Mouse (Mus musculus): Measurements from ENCODE around the gene Tmtc3. TPM values are rescaled to one million over a fixed set of nuclear protein-coding genes. Genes with fewer than 3 reads are reported as not detected.

Gene Tmtc3
- polyA plus RNA-seq (2015; fragmentation: Nextera tagmentation; extraction: Ambion mirVana): 12.8 and 13.0 TPM in 2 replicates

- H3K4me1 ChIP-seq (replicated peaks): peaks cover 14% of the 10 kb centered on the region
- peak within 1 kb of the TSS; percentile 85 for H3K4me2 ChIP-seq
- peak within 1 kb of the TSS; percentile 86 for H3K9ac ChIP-seq
- peak within 1 kb of the TSS; percentile 76 for H3K27ac ChIP-seq (replicated peaks)
- no peaks in the 10 kb centered on the region for H3K9me3 ChIP-seq
- ATAC-seq (ENCODE audit: low read depth): peak; percentile 100
- under 1% methylated on average over 63 of the region's 63 CpGs for WGBS
- peaks cover 5% of the 10 kb centered on the region; the same call in 1 of the 2 replicates for H3K36me3 ChIP-seq
- H3K4me3 ChIP-seq: peak within 1 kb of the TSS; percentile 83
- no peaks in the 10 kb centered on the region for H3K27me3 ChIP-seq
Observed at GRCm38 (mm10) chr10:100487097-100487978, at the start of gene Tmtc3, which contains the start of gene Cep290. Gene Tmtc3 (minus strand): TSS chr10:100487350. Gene Cep290 (plus strand): TSS chr10:100487558.

- ATAC-seq (ENCODE audit: low read depth): no peak
- H3K27me3 ChIP-seq: no peaks in the 10 kb centered on the region
- 93% methylated on average over 9 of the region's 9 CpGs for WGBS
Observed at GRCm38 (mm10) chr10:100524499-100525390, 37.6 kb upstream of the Tmtc3 start.

DNA sequence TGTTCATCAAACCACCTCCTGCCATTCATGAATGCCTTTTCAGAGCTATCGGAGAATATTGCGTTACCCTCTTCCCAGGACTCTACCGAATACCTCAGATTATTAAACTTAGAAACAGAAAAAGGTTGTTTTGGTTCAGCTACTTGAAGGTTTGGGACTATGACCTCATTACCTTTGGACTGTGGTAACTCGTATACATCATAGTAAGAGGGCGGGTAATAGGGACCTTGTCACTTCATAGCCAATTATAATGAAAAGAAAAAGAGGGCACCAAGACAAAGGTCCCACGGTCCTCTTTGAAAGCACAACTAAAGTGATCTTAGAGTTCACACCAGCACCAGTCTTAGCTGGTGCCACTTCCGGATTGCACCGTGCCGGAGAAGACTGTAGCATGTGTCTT is 35.2 kb upstream of the Tmtc3 start:
- Histone ChIP-seq H3K36me3 (peaks cover 23% of the 10 kb centered on the region), H3K4me3 (no peak overlapping the region), H3K4me2 (no peak overlapping the region), H3K4me1 (replicated peaks) (no peaks in the 10 kb centered on the region), H3K27ac (replicated peaks) (no peak overlapping the region), H3K27me3 (no peaks in the 10 kb centered on the region), H3K9me3 (no peaks in the 10 kb centered on the region), H3K9ac (no peak overlapping the region)
- ATAC-seq (ENCODE audit: low read depth): no peak
- WGBS: 87% methylated on average over 9 of the region's 9 CpGs

More at GRCm38 (mm10) chr10:100524499-100525390, 37.6 kb upstream of the Tmtc3 start:
- Histone ChIP-seq H3K4me3 (no peak overlapping the region), H3K4me1 (replicated peaks) (no peaks in the 10 kb centered on the region), H3K9ac (no peak overlapping the region), H3K9me3 (no peaks in the 10 kb centered on the region), H3K36me3 (peaks cover 12% of the 10 kb centered on the region), H3K27ac (replicated peaks) (no peak overlapping the region), H3K4me2 (no peak overlapping the region)

- Histone ChIP-seq H3K4me2 (no peak overlapping the region), H3K36me3 (peaks cover 23% of the 10 kb centered on the region), H3K4me1 (replicated peaks) (no peaks in the 10 kb centered on the region), H3K9ac (no peak overlapping the region), H3K27ac (replicated peaks) (no peak overlapping the region), H3K4me3 (no peak overlapping the region), H3K27me3 (no peaks in the 10 kb centered on the region), H3K9me3 (no peaks in the 10 kb centered on the region)
- no peak for ATAC-seq (ENCODE audit: low read depth)
- WGBS: 92% methylated on average over 4 of the region's 4 CpGs
Observed at GRCm38 (mm10) chr10:100521617-100522016, 34.5 kb upstream of the Tmtc3 start.

DNA sequence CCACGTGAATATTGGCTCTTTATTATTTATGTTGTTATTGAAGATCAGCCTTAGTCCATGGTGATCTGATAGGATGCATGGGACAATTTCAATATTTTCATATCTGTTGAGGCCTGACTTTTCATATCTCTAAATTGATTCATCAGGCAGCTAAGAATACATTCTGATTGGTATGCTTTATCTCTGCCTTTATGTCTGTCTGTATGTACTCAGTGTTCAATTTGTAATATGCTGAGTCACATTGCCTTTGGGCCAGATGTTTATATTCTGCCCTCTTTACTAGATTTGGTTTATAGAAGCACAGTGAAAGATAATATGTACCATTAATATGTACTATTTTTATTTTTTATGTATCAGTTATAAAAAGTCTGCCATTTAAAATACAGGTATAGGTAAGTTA is 21.0 kb upstream of the Tmtc3 start:
- no peak for ATAC-seq (ENCODE audit: low read depth)
- no peaks in the 10 kb centered on the region for H3K9me3 ChIP-seq
- H3K4me3 ChIP-seq: no peak overlapping the region
- 100% methylated on average over 1 of the region's 1 CpGs for WGBS
- no peak overlapping the region for H3K27ac ChIP-seq (replicated peaks)
- no peaks in the 10 kb centered on the region for H3K27me3 ChIP-seq
- H3K9ac ChIP-seq: no peak overlapping the region
- peaks cover 31% of the 10 kb centered on the region for H3K36me3 ChIP-seq
- H3K4me1 ChIP-seq (replicated peaks): no peaks in the 10 kb centered on the region
- H3K4me2 ChIP-seq: no peak overlapping the region

- peaks cover 55% of the 10 kb centered on the region for H3K36me3 ChIP-seq
- 85% methylated on average over 3 of the region's 3 CpGs for WGBS
Observed at GRCm38 (mm10) chr10:100498309-100498708, 11.2 kb upstream of the Tmtc3 start.

GRCm38 (mm10) chr10:100491916-100492315 is 4.8 kb upstream of the Tmtc3 start:
- WGBS: 91% methylated on average over 7 of the region's 7 CpGs
- no peak overlapping the region for H3K4me2 ChIP-seq
- peaks cover 27% of the 10 kb centered on the region for H3K36me3 ChIP-seq
- H3K9ac ChIP-seq: no peak overlapping the region
- ATAC-seq (ENCODE audit: low read depth): no peak
- no peak overlapping the region for H3K4me3 ChIP-seq
- H3K4me1 ChIP-seq (replicated peaks): peaks cover 5% of the 10 kb centered on the region
- no peaks in the 10 kb centered on the region for H3K27me3 ChIP-seq
- H3K27ac ChIP-seq (replicated peaks): no peak overlapping the region
- no peaks in the 10 kb centered on the region for H3K9me3 ChIP-seq

More at GRCm38 (mm10) chr10:100498309-100498708, 11.2 kb upstream of the Tmtc3 start:
- Histone ChIP-seq H3K9ac (no peak overlapping the region), H3K27ac (replicated peaks) (no peak overlapping the region), H3K4me1 (replicated peaks) (no peaks in the 10 kb centered on the region), H3K27me3 (no peaks in the 10 kb centered on the region), H3K4me3 (no peak overlapping the region), H3K9me3 (no peaks in the 10 kb centered on the region), H3K4me2 (no peak overlapping the region)
- ATAC-seq (ENCODE audit: low read depth): no peak

GRCm38 (mm10) chr10:100486701-100487096 is 451 bp downstream of the Tmtc3 start:
- WGBS: under 1% methylated on average over 13 of the region's 13 CpGs
- Histone ChIP-seq H3K27ac (replicated peaks) (peak overlapping the region; percentile 76), H3K27me3 (no peaks in the 10 kb centered on the region), H3K4me1 (replicated peaks) (peaks cover 14% of the 10 kb centered on the region), H3K36me3 (0 out of 2 replicates have a peak, but pooled peaks cover 5% of the 10 kb centered on the region), H3K4me3 (peak overlapping the region; percentile 83), H3K4me2 (peak overlapping the region; percentile 85), H3K9me3 (no peaks in the 10 kb centered on the region), H3K9ac (peak overlapping the region; percentile 86)
- peak; percentile 59 for ATAC-seq (ENCODE audit: low read depth)

DNA sequence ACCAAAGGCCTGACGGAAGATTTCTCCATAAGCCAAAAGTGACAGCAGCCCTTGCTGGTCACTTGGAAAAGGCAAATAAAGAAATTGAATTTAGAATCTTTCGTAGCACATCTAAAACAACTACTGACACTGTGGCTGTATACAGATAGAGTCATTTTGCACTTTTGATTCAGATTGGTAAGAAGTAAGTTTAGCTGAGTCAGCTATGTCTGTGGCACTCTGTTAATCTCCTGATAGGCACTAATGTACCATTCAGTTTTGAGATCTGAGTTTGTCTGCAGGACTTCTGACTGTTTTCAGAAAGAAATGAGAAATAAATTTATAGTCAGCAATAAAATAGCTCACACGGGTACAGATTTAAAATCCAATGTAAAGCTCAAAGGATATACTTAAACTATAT is 7.6 kb downstream of the Tmtc3 start:
- Histone ChIP-seq H3K4me1 (replicated peaks) (no peaks in the 10 kb centered on the region), H3K4me3 (no peak overlapping the region), H3K27me3 (no peaks in the 10 kb centered on the region), H3K4me2 (no peak overlapping the region), H3K36me3 (peaks cover 15% of the 10 kb centered on the region), H3K9ac (no peak overlapping the region), H3K27ac (replicated peaks) (no peak overlapping the region), H3K9me3 (no peaks in the 10 kb centered on the region)
- ATAC-seq (ENCODE audit: low read depth): no peak
- WGBS: 93% methylated on average over 3 of the region's 3 CpGs

DNA sequence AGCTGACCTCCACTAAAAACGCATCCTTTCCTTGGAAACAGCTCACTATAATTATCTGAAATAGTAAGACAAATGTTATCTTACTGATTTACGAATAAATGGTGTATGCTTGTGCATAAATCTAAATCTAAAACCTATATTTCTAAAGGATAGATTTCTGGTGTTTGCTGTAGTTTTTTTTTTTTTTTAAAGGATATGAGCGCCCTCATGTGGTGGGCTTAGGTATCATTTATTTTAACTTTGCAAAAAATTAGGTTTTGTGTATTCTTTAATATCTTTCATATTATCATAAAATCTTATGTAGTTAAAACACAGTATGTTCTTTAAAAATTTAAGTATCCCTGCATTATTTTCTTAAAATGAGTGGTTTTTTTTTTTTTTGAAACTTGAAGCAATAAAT is 12.1 kb downstream of the Tmtc3 start:
- no peaks in the 10 kb centered on the region for H3K4me1 ChIP-seq (replicated peaks)
- no peak overlapping the region for H3K9ac ChIP-seq
- no peak overlapping the region for H3K4me3 ChIP-seq
- ATAC-seq (ENCODE audit: low read depth): no peak
- no peaks in the 10 kb centered on the region for H3K27me3 ChIP-seq
- 61% methylated on average over 3 of the region's 3 CpGs for WGBS
- H3K36me3 ChIP-seq: peaks cover 23% of the 10 kb centered on the region
- no peaks in the 10 kb centered on the region for H3K9me3 ChIP-seq
- H3K4me2 ChIP-seq: no peak overlapping the region
- no peak overlapping the region for H3K27ac ChIP-seq (replicated peaks)

DNA sequence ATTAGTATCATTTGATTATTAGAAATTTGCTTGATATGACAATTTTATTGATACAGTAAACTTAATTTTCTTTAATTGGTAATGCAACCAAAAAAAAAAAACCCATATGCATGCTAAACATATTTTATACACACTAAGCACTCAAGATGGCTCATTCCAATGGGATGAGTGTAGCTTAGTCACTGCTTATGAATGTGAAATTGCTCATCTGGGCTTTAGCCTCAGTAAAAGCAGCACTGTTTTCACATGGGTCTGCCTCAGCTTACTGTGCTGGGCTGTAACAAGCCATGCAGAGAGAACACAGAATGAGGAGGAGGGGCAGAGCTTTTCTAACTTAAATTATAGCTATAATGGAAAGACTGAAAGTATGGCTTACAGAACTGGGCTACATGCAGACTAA is 26.6 kb downstream of the Tmtc3 start:
- Histone ChIP-seq H3K36me3 (peaks cover 28% of the 10 kb centered on the region), H3K9ac (no peak overlapping the region), H3K9me3 (no peaks in the 10 kb centered on the region), H3K27ac (replicated peaks) (no peak overlapping the region), H3K4me1 (replicated peaks) (no peaks in the 10 kb centered on the region), H3K27me3 (no peaks in the 10 kb centered on the region), H3K4me3 (no peak overlapping the region), H3K4me2 (no peak overlapping the region)
- ATAC-seq (ENCODE audit: low read depth): no peak

- Histone ChIP-seq H3K4me1 (replicated peaks) (no peaks in the 10 kb centered on the region), H3K4me3 (no peak overlapping the region), H3K9ac (no peak overlapping the region), H3K27me3 (no peaks in the 10 kb centered on the region), H3K27ac (replicated peaks) (no peak overlapping the region), H3K9me3 (no peaks in the 10 kb centered on the region), H3K4me2 (no peak overlapping the region), H3K36me3 (peaks cover 27% of the 10 kb centered on the region)
- no peak for ATAC-seq (ENCODE audit: low read depth)
Observed at GRCm38 (mm10) chr10:100449394-100449793, 37.8 kb downstream of the Tmtc3 start.

Data from neural tube, embryonic 13.5 days (tissue).